Mouse (Mus musculus) cerebellum, postnatal 25 days (tissue): ENCODE measurements around the gene Foxj3.
"Not testable (repeated sequence)": the region's sequence is repeated elsewhere in the genome, so short reads cannot be mapped to it uniquely, and the experiment has no call there.

Experiments used
- DNase-seq, 2 experiments: peaks; one replicate each; pipeline ENCODE4 v3.0.0; 2021; ENCODE audit warnings: mixed read lengths in 2 of 2

Gene Foxj3

GRCm38 (mm10) chr4:119536615-119537014 lies at the start of gene Foxj3:
Gene Foxj3, plus strand, starts transcription at chr4:119537004.
- not testable (repeated sequence) for DNase-seq

DNA sequence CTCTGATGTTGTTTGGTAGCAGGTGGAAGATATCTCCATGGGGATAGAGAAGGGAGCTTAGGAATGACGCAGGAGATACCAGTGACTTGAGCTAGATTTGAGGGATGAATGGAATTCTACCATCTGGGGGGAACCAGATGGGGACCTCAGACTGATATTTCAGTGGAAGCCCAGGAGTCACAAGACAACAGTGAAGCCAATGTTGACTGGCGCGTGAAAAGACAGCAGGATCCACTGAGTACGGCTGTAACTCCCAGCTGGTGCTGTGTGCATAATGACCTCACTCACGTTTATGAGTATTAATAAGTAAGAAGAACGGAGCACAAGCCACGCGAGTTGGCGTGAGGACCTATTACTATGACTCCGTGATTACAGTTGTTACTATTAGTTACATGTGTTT lies 47.1 kb upstream of the Foxj3 start:
- no peak for DNase-seq

DNA sequence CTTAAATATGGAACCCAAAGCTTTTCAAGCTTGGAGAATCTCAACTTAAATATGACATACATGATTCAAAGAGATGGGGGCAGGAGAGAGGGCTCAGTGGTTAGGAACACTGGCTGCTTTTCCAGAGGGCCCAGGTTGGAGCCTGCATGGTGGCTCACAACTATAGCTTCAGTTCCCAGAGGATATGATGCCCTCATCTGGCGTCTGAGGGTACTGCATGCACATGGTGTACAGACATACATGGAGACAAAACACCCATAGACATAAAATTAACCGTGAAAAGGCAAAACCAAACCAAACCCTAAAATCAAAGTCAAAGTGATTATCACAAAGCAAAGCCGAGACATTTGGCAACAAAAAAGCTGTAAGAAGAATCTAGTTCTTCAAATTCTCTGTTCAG lies 46.0 kb upstream of the Foxj3 start:
- DNase-seq = peak; percentile 59 to 79

DNA sequence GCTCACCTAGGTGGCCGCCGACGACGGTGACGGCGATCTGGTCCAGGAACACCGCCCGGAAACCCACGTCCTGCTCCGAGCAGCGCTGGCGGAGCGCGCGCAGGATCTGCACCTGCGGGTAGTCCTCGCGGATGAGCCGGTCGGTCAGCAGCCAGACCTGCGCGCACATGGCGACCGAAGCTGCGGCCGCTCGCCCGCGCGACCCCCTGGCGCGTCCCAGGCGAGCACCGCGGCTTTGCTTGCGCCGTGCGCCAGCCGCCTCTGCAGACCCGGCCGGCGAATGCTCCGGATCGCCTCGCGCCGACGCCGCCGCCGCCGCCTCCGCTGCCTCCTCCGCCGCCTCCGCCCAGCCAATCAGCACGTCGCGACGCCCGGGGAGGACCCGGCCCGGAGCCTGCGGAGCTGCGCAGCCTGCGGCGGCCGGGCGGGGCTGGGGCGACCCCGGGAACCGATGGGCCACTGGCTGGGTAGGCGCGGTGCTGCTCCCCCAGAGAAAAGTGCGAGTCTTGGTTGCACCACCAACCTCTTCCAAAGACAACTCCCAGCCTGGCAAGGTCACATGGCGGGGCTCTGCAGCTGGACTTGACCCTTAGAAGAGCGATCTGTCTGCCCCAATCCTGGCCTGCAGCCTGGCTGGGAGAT lies 44.4 kb upstream of the Foxj3 start, which contains the start of gene Rimkla:
Gene Rimkla, minus strand, starts transcription at position 338 of the 642 bp plus-strand sequence.
- DNase-seq = peak; percentile 89 to 92

- no peak for DNase-seq
Measured at GRCm38 (mm10) chr4:119492933-119493327, 43.9 kb upstream of the Foxj3 start.

DNA sequence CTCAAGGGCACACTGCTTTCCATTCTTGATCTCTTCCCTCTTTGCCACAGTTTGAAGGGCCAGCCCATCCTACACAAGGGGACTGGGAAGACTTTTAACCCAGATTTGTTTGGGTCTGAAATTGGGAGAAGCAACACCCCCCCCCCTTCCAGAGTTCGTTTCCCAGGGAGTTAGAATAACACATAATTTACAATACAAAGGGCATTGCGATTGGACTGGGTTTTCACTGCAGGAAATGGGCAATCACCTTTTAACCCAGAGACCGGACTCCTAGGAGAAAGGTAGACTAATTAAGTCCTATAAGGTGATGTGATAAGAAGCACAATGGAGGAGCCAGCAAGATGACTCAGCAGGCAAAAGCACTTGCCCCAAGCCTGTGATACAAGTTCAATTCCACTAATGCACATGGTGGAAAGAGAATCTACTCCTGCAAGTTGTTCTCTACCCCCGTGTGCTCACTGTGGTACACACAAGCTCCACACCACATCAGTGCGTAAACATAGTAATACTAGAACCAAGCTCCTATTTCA lies 38.4 kb upstream of the Foxj3 start:
- no peak for DNase-seq

GRCm38 (mm10) chr4:119511591-119511990 lies 25.2 kb upstream of the Foxj3 start:
- no peak for DNase-seq

GRCm38 (mm10) chr4:119512731-119513141 lies 24.1 kb upstream of the Foxj3 start:
- DNase-seq = no peak

- DNase-seq = no peak
Measured at GRCm38 (mm10) chr4:119523575-119523974, 13.2 kb upstream of the Foxj3 start.

DNA sequence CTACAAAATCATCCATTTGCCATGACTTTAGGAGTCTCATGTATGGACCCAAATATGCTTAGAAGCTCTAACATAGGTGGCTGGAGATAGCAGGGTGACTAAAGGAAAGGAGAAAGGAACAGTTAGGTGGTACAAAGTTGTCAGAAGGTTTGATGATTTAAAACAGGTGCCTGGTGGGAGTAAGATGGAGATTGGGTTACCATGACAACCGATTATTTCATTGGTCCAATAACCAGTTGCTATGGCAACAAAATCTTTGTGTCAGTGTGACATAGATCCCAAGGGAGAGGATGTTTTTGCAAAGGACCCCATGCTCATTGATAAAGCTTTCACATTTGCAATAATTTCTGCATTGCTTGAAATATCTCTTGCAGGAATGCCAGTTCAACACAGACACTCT lies 12.8 kb upstream of the Foxj3 start:
- DNase-seq = no peak

DNA sequence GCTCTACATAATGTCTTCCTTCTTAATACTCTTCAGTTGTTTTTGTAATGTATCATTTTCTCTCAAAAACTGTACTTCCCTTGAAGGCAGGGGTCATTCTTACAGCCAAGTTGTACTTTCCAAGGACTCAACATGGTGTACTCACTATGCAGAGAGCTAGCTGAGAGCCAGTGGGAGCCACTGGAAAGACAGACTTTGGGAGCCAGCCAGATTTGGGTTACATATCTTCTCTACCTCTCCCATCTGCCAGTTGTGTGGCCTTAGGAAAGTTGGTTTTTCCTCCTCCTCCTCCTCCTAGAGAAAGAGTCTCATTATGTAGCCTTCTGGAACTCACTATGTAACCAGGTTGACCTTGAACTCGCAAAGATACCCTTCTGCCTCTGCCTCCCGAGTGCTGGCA lies 12.3 kb upstream of the Foxj3 start:
- no peak for DNase-seq

GRCm38 (mm10) chr4:119526329-119526845 lies 10.4 kb upstream of the Foxj3 start:
- no peak for DNase-seq

DNA sequence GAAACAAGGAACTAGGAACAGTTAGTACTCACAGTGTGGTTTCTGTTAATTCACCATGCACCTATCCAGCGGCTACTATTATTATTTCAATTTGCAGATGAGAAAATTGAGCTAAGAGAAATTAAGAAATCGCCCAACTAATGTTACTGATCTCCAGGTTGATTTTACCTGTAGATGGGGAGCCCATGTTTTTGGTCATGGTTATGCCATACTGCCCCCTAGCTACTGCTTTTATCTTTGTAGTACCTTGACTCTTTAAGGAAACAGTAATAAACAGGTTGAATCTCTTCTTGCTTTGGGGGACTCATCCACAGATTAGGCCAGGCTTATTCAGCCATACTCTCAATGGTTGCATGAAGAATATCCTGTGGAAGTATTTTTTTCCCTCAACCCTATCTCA lies 5.0 kb upstream of the Foxj3 start:
- DNase-seq = peak in 1 of 2 experiments; percentile 27

GRCm38 (mm10) chr4:119535103-119535502 lies 1.7 kb upstream of the Foxj3 start:
- DNase-seq = no peak

GRCm38 (mm10) chr4:119537436-119537835 lies 632 bp downstream of the Foxj3 start:
- no peak for DNase-seq

DNA sequence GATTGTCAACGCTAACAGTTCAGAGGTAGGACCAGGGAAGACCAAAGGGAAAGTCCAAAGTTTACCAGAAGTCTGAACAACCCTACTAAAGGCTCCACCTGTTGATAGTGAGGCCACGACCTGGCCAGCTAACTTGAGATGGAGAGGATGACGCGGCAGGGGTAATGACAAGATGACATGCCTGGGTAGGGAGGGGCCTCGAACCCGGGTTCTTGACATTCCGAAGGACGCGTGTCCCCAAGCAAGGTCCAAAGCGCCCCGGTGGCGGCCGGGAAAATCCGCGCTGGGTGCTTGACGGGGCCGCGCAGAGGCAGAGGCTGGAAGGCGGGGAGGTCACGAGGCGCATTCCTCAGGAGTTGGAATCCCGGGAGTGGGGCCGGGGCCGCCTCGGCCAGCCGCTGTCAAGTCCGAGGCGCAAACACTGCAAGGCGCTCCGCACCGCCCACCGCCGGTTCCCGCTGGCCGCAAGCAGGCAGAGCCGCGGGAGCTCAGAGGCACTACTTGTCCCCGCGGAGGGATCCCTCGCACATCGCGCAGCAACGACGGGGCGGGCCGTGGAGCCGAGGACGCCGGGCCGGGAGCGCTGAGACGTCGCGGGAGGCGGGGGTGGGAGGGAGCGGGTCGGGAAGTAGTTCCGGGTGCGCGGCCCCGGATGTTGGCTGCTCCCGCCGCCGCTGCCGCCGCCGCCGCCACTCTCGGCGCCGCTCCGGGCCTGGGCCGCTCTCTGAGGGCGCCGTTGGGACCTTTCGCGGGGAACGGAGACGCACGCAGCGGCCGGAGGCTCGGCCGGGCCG lies 2.4 kb downstream of the Foxj3 start, which contains the start of gene Frg2f1:
Gene Frg2f1, minus strand, starts transcription at position 499 of the 794 bp plus-strand sequence.
- DNase-seq = peak; percentile 97

DNA sequence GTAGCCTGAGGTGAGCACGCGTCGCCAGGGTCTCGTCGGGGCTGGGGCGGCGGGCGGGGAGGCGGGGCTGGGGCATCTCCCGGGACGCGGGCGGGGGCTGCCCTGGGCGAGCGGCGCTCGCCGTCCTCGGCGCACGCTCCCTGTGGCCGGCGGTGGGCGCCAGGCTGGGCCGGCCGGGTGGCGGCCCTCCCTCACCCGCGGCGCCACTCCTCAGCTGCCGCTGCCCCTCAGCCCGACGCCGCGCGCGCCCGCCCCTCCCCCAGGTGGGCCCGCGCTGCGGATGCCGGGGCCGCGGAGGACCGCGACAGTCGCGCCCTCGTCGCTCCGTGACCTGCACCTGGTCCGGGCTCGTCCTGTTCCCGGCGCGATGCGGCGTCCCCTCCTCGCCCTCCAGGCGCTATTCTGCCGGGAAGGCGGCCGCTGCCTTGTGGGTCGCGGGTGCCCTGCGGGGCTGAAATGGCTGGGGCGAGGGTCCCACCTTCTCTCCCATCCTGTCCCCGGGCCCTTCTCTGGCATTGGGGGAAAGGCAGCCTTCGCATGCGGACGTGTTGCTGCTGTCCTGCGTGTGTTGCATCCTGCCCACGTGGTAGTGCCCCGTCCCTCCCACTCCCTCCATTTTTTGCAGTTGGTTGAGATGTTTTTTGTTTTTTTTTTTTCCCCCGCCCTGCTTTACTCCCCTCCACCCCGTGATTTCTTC lies 3.2 kb downstream of the Foxj3 start:
- DNase-seq = no peak

DNA sequence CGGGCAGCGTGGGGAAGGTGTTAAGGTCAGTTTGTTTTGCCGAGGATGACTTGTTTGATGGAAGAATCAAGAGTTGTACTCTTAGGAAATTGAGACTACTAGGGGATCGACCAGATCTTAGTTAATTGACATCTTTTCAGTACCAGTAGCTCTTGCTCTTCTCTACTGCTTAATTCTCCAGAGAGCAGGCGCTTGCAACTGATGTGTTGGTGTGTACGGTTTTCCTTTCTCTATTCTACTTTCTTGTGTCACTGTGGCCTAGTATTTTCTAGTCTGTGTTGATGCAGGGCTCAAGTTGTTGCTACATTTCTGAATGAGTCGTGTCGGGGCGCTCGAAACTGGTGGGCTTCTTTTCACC lies 3.7 kb downstream of the Foxj3 start:
- no peak for DNase-seq

DNA sequence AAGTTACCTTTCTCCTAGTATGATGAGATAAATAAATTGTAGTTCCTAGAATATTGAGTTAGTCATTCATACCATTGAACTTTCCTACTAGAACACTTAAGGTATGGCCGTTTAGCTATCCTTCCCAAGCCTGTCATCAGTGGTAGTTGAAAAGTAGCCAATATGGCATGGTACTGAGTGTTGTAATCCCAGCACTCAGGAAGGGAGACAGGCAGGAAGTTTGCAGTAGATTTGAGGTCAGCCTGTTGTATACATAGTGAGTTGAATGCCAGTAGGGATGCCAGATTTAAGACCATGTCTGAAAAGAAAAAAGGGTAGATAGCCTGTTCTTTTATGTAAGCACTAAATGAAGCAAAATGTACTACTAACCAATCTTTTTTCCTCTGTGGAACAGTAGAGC lies 14.1 kb downstream of the Foxj3 start:
- DNase-seq = no peak

DNA sequence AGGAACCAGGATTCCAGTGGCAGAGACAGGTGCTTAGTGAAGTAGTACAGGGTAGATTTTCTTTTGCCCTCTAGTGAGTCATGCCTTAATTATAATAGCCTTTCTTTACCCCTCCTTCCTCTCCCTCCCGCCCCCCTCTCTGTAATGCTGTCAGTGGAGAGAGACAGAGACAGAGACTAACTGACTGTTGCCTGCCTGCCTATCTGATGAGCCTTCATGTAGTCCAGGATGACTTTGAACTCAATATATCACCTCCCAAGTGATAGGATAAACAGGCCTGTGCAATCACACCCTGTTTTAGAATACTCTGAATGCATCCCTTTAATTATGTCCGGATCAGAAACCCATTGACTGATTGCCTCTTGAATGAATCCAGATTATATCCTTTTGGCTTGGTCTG lies 18.7 kb downstream of the Foxj3 start:
- no peak for DNase-seq

GRCm38 (mm10) chr4:119563136-119563535 lies 26.3 kb downstream of the Foxj3 start:
- peak; percentile 31 to 40 for DNase-seq

GRCm38 (mm10) chr4:119566322-119566835 lies 29.6 kb downstream of the Foxj3 start:
- no peak for DNase-seq

DNA sequence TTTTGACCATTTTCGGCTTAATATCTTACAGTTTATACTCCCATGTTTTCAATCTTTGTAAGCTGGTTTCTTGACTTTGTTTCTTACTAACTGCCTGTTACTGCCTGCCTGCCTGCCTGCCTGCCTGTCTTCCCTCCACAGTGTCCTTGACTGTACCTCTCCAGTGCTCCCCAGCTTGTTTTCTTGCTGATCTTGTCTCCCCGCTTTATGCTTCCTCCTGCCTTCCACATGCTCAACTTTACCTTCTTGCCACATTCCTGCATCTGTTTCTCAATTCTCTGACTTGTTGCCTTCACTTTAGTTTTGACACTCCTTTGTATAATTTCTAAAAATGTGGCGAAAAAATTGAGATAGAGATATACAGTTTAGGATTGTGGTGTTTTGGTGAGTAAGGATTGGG lies 35.9 kb downstream of the Foxj3 start:
- DNase-seq = no peak
